Mouse (Mus musculus) intestine, postnatal 0 days (tissue): ENCODE measurements around the gene Gfral. TPM values are rescaled to one million over a fixed set of nuclear protein-coding genes. Genes with fewer than 3 reads are reported as not detected.
A peak's percentile ranks its signal among the peaks of the same experiment; 100 is the strongest.
"Not testable (repeated sequence)": the region's sequence is repeated elsewhere in the genome, so short reads cannot be mapped to it uniquely, and the experiment has no call there.

Source experiments
- ATAC-seq: fragments of 200-750 bp; cut with Nextera tagmentation; 2 replicates; pipeline ENCODE4 v1.8.0; 2017; ENCODE audit warnings: mild to moderate bottlenecking, moderate TSS enrichment, moderate library complexity
- H3K27ac ChIP-seq: fragments of 300-500 bp; sonication (generic); 2 replicates; pipeline ENCODE4 v1.5.1; 2014; ENCODE audit warnings: mild to moderate bottlenecking, low read depth, low read length, moderate library complexity
- H3K27me3 ChIP-seq: fragments of 300-500 bp; sonication (generic); replicated peaks from 2 replicates; pipeline ENCODE4 v1.6.1; 2014; ENCODE audit warnings: low read length, mixed read lengths; ENCODE audit not compliant: control insufficient read depth, insufficient read depth
- H3K36me3 ChIP-seq: fragments of 300-500 bp; sonication (generic); 2 replicates; pipeline ENCODE4 v1.6.1; 2014; ENCODE audit warnings: mild to moderate bottlenecking, moderate library complexity; ENCODE audit not compliant: control insufficient read depth, insufficient read depth
- H3K4me1 ChIP-seq: fragments of 300-500 bp; sonication (generic); replicated peaks from 2 replicates; pipeline ENCODE4 v1.6.1; 2014; ENCODE audit warnings: antibody characterized with exemption, low read length, mixed read lengths; ENCODE audit not compliant: control insufficient read depth, insufficient read depth
- H3K4me2 ChIP-seq: fragments of 300-500 bp; sonication (generic); replicated peaks from 2 replicates; pipeline ENCODE4 v1.6.1; 2014; ENCODE audit warnings: low read depth, mild to moderate bottlenecking, moderate library complexity
- H3K4me3 ChIP-seq: fragments of 300-500 bp; sonication (generic); 2 replicates; pipeline ENCODE4 v1.5.1; 2014; ENCODE audit warnings: low read depth, low read length
- H3K9ac ChIP-seq: fragments of 300-500 bp; sonication (generic); 2 replicates; pipeline ENCODE4 v1.6.1; 2014; ENCODE audit warnings: mild to moderate bottlenecking, low read depth, low read length
- H3K9me3 ChIP-seq: fragments of 300-500 bp; sonication (generic); 2 replicates; pipeline ENCODE4 v1.6.1; 2016; ENCODE audit warnings: mixed run types; ENCODE audit not compliant: control insufficient read depth
- CTCF ChIP-seq: sonication (generic); IDR thresholded peaks from 2 replicates; pipeline ENCODE4 v1.5.1; 2016; ENCODE audit warnings: low read depth, mild to moderate bottlenecking, control low read depth, antibody characterized with exemption, moderate library complexity
- WGBS: fragments of 180-500 bp; shearing (Covaris S2); extraction: QIAGEN DNeasy Blood & Tissue Kit; methylation state at CpG from one replicate; pipeline ENCODE4 v1.1.7; 2014; 5-methylcytosine and 5-hydroxymethylcytosine counted together
- polyA plus RNA-seq: library from polyadenylated mRNA; unstranded; fragments of >200 nt; fragmentation: Nextera tagmentation; extraction: Ambion mirVana; gene quantifications from 2 replicates; pipeline ENCODE4 v1.2.1, GENCODE M21; 2015

The Gfral gene
- polyA plus RNA-seq, 1 experiment from 2014 or later, result not detected

DNA sequence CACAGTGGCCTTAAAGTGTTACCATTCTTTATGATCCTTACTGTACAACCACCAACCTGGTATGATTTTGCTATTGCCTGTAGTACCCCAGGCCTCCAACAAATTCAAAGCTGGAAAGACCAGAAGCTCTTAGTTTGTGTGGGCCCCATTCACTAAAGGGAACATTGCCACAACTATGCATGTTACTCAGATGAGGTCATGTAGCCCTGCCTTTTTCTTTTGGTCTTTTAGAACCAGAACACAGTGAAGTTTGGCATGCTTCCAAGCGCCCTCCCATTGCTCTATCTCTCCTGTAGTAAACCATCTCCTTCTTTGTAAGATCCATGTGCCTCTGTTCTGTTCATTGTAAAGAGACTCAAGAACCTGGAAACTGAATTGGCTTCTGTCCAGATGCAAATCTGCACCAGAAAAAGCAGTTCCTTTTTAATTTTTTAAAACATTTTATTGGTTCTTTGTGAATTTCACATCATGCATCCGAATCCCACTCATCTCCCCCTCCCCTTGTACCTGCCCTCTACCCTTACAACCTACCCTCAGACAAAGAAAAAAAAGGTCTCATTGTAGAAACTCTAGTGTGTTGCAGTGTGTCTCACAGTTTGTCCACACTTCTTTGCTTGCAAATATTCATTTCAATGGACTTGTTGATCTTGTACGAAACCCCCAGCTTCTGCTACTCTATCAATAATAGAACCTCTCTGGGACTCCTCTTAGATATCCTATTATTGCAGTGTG, 74.9 kb downstream of the Gfral start:
- H3K27ac ChIP-seq, result no peak overlapping the region
- no peaks in the 10 kb centered on the region for H3K9me3 ChIP-seq
- H3K4me2 ChIP-seq, result no peak overlapping the region
- no peak overlapping the region for H3K4me3 ChIP-seq
- 78% methylated on average over 3 of the region's 3 CpGs for WGBS
- no peaks in the 10 kb centered on the region for H3K4me1 ChIP-seq
- H3K36me3 ChIP-seq, result no peaks in the 10 kb centered on the region
- no peak for ATAC-seq
- H3K27me3 ChIP-seq, result no peaks in the 10 kb centered on the region
- H3K9ac ChIP-seq, result no peak overlapping the region
- TF ChIP-seq CTCF, result no peak

- H3K27ac ChIP-seq, result no peak overlapping the region
- 83% methylated on average over 6 of the region's 6 CpGs for WGBS
- no peaks in the 10 kb centered on the region for H3K36me3 ChIP-seq
- H3K27me3 ChIP-seq, result no peaks in the 10 kb centered on the region
- H3K4me3 ChIP-seq, result no peak overlapping the region
- H3K9ac ChIP-seq, result no peak overlapping the region
- no peak overlapping the region for H3K4me2 ChIP-seq
- no peak for ATAC-seq
- no peaks in the 10 kb centered on the region for H3K4me1 ChIP-seq
- no peaks in the 10 kb centered on the region for H3K9me3 ChIP-seq
- TF ChIP-seq CTCF, result no peak
Measured at GRCm38 (mm10) chr9:76134042-76134441, 79.4 kb downstream of the Gfral start.

DNA sequence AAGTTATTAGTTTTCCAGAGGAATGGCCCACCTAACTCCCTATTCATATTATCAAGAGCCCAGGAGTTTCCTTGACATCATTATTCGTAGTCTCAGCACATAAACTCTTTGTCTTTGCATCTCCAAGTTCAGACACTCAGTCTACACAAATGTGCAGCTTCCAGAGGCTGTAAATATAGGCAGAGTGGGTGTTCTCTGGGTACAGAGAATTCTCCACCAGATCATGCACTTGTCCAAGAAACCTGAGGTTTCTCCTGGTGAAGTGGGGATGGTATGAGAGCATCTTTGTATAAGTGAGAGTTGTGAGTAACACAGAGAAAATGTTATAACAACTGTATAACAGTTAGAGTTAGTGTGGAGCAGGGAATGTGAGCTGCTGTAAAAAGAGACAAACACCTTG, 84.1 kb downstream of the Gfral start:
- WGBS, result 65% methylated on average over 1 of the region's 1 CpGs
- no peak for ATAC-seq
- Histone ChIP-seq H3K27ac (no peak overlapping the region), H3K4me1 (no peaks in the 10 kb centered on the region), H3K4me3 (no peak overlapping the region), H3K27me3 (no peaks in the 10 kb centered on the region), H3K9me3 (no peaks in the 10 kb centered on the region), H3K9ac (no peak overlapping the region), H3K4me2 (no peak overlapping the region), H3K36me3 (no peaks in the 10 kb centered on the region)
- TF ChIP-seq CTCF, result no peak

DNA sequence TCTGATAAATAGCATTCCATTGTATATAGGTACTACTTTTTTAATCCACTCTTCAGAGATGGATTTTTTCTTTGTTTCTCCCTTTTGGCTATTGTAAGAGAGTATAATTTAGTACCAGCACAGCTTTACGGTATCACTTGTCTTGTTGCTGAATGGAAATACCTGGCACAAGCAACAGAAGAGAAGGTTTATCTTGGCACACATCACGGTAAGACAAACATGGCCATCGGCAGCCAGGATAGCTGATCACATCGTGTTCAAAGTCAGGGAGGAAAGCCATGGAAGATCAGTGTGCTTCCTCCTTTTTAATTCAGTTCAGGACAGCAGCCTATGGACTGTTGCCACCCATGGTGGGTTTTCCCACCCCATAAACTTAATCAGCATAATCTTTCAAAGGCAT, 89.2 kb downstream of the Gfral start:
- 67% methylated on average over 4 of the region's 4 CpGs for WGBS
- no peaks in the 10 kb centered on the region for H3K27me3 ChIP-seq
- no peak for ATAC-seq
- H3K36me3 ChIP-seq, result no peaks in the 10 kb centered on the region
- no peak overlapping the region for H3K9ac ChIP-seq
- H3K4me1 ChIP-seq, result no peaks in the 10 kb centered on the region
- H3K4me2 ChIP-seq, result no peak overlapping the region
- H3K4me3 ChIP-seq, result no peak overlapping the region
- H3K27ac ChIP-seq, result no peak overlapping the region
- no peak for TF ChIP-seq CTCF
- no peaks in the 10 kb centered on the region for H3K9me3 ChIP-seq

- ATAC-seq, H3K27ac ChIP-seq, H3K4me3 ChIP-seq, H3K36me3 ChIP-seq, H3K4me1 ChIP-seq, H3K9me3 ChIP-seq, H3K27me3 ChIP-seq, H3K4me2 ChIP-seq, H3K9ac ChIP-seq: not testable (repeated sequence)
- peak; percentile 79 for TF ChIP-seq CTCF
- WGBS, result 2% methylated on average over 2 of the region's 2 CpGs
Measured at GRCm38 (mm10) chr9:76122888-76123287, 90.6 kb downstream of the Gfral start.

Other genes starting within 250 kb of the Gfral start
- gene Hmgcll1, start 198.8 kb downstream of the Gfral start, polyA plus RNA-seq, result 0.87 and 0.92 TPM in 2 replicates
- 0.07 and 0.08 TPM in 2 replicates for gene Hcrtr2, start 110.2 kb upstream of the Gfral start, polyA plus RNA-seq